Mouse (Mus musculus): ENCODE measurements around the gene Nup50.
"Not testable (repeated sequence)": the region's sequence is repeated elsewhere in the genome, so short reads cannot be mapped to it uniquely, and the experiment has no call there.

Nup50 gene

GRCm38 (mm10) chr15:84922884-84923507, at the start of gene Nup50:
Gene Nup50, plus strand, starts transcription at chr15:84923411.
- peak; percentile 97 for DNase-seq (ENCODE audit: low read depth, low spot score)

GRCm38 (mm10) chr15:84873867-84874266, 49.3 kb upstream of the Nup50 start:
- no peak for DNase-seq (ENCODE audit: low read depth, low spot score)

GRCm38 (mm10) chr15:84877029-84877815, 46.0 kb upstream of the Nup50 start:
- no peak for DNase-seq (ENCODE audit: low read depth, low spot score)

- DNase-seq (ENCODE audit: low read depth, low spot score), result no peak
These were observed 35.1 kb upstream of the Nup50 start for GRCm38 (mm10) chr15:84888066-84888465.

- no peak for DNase-seq (ENCODE audit: low read depth, low spot score)
These were observed 32.0 kb upstream of the Nup50 start for GRCm38 (mm10) chr15:84891246-84891645.

- DNase-seq (ENCODE audit: low read depth, low spot score), result no peak
These were observed 31.6 kb upstream of the Nup50 start for GRCm38 (mm10) chr15:84891658-84892057.

GRCm38 (mm10) chr15:84896216-84896615, 27.0 kb upstream of the Nup50 start:
- DNase-seq (ENCODE audit: low read depth, low spot score), result not testable (repeated sequence)

- no peak for DNase-seq (ENCODE audit: low read depth, low spot score)
These were observed 26.5 kb upstream of the Nup50 start for GRCm38 (mm10) chr15:84896664-84897063.

- DNase-seq (ENCODE audit: low read depth, low spot score), result no peak
These were observed 25.1 kb upstream of the Nup50 start for GRCm38 (mm10) chr15:84898077-84898476.

- no peak for DNase-seq (ENCODE audit: low read depth, low spot score)
These were observed 19.3 kb upstream of the Nup50 start for GRCm38 (mm10) chr15:84903843-84904385.

- DNase-seq (ENCODE audit: low read depth, low spot score), result no peak
These were observed 10.0 kb upstream of the Nup50 start for GRCm38 (mm10) chr15:84913201-84913600.

- DNase-seq (ENCODE audit: low read depth, low spot score), result no peak
These were observed 3.3 kb upstream of the Nup50 start, which contains the start of gene Gm29666 for GRCm38 (mm10) chr15:84919938-84920337. Gene Gm29666, minus strand, starts transcription at chr15:84920038.

GRCm38 (mm10) chr15:84923508-84924181, 434 bp downstream of the Nup50 start:
- no peak for DNase-seq (ENCODE audit: low read depth, low spot score)

- no peak for DNase-seq (ENCODE audit: low read depth, low spot score)
These were observed 1.6 kb downstream of the Nup50 start for GRCm38 (mm10) chr15:84924781-84925315.

GRCm38 (mm10) chr15:84925495-84926018, 2.3 kb downstream of the Nup50 start:
- no peak for DNase-seq (ENCODE audit: low read depth, low spot score)

- DNase-seq (ENCODE audit: low read depth, low spot score), result no peak
These were observed 9.1 kb downstream of the Nup50 start for GRCm38 (mm10) chr15:84932351-84932750.

GRCm38 (mm10) chr15:84934901-84935300, 11.7 kb downstream of the Nup50 start:
- DNase-seq (ENCODE audit: low read depth, low spot score), result no peak

- DNase-seq (ENCODE audit: low read depth, low spot score), result no peak
These were observed 16.9 kb downstream of the Nup50 start for GRCm38 (mm10) chr15:84940102-84940501.

- no peak for DNase-seq (ENCODE audit: low read depth, low spot score)
These were observed 19.6 kb downstream of the Nup50 start for GRCm38 (mm10) chr15:84942647-84943285.

- DNase-seq (ENCODE audit: low read depth, low spot score), result no peak
These were observed 21.1 kb downstream of the Nup50 start for GRCm38 (mm10) chr15:84944319-84944718.

GRCm38 (mm10) chr15:84948990-84949389, 25.8 kb downstream of the Nup50 start:
- DNase-seq (ENCODE audit: low read depth, low spot score), result no peak

Data from brain, embryonic 18.5 days (tissue).